Mouse (Mus musculus): ENCODE measurements around the gene Psip1. TPM values are rescaled to one million over a fixed set of nuclear protein-coding genes. Genes with fewer than 3 reads are reported as not detected.
A peak's percentile ranks its signal among the peaks of the same experiment; 100 is the strongest.

The Psip1 gene
- polyA plus RNA-seq, 1 experiment from 2014 or later = 396 TPM

- no peak for ATAC-seq (ENCODE audit: low FRiP score, low TSS enrichment)
- no peak overlapping the region for H3K4me2 ChIP-seq (ENCODE audit: low read length)
- H3K36me3 ChIP-seq (ENCODE audit: control insufficient read depth, insufficient read depth, low read length) = peaks cover 58% of the 10 kb centered on the region
Measured at GRCm38 (mm10) chr4:83423641-83424040, 62.6 kb downstream of the Psip1 start.

GRCm38 (mm10) chr4:83418781-83419180 is 67.5 kb downstream of the Psip1 start:
- H3K4me2 ChIP-seq (ENCODE audit: low read length) = peak overlapping the region; percentile 60
- peaks cover 21% of the 10 kb centered on the region for H3K36me3 ChIP-seq (ENCODE audit: control insufficient read depth, insufficient read depth, low read length)
- 74% methylated on average over 2 of the region's 2 CpGs for WGBS
- peaks cover 13% of the 10 kb centered on the region for H3K4me1 ChIP-seq (ENCODE audit: control insufficient read depth, insufficient read depth, low read length)
- 0 out of 2 replicates have a peak overlapping the region, but pooled peaks have one; percentile 13 for H3K27ac ChIP-seq (replicated peaks; ENCODE audit: low read depth, low read length)
- H3K9ac ChIP-seq (replicated peaks; ENCODE audit: low read length) = peak overlapping the region; percentile 91
- H3K27me3 ChIP-seq (ENCODE audit: control insufficient read depth, insufficient read depth, low read length) = no peaks in the 10 kb centered on the region
- no peak for ATAC-seq (ENCODE audit: low FRiP score, low TSS enrichment)
- no peaks in the 10 kb centered on the region for H3K9me3 ChIP-seq (ENCODE audit: control insufficient read depth, low read length)
- DNase-seq = no peak
- peak overlapping the region; percentile 90 for H3K4me3 ChIP-seq (replicated peaks; ENCODE audit: low read depth, low read length)

More at GRCm38 (mm10) chr4:83423641-83424040, 62.6 kb downstream of the Psip1 start:
- 98% methylated on average over 6 of the region's 6 CpGs for WGBS
- no peak for DNase-seq
- H3K9me3 ChIP-seq (ENCODE audit: control insufficient read depth, low read length) = no peaks in the 10 kb centered on the region
- no peaks in the 10 kb centered on the region for H3K27me3 ChIP-seq (ENCODE audit: control insufficient read depth, insufficient read depth, low read length)
- H3K4me1 ChIP-seq (ENCODE audit: control insufficient read depth, insufficient read depth, low read length) = peaks cover 11% of the 10 kb centered on the region
- no peak overlapping the region for H3K9ac ChIP-seq (replicated peaks; ENCODE audit: low read length)
- H3K27ac ChIP-seq (replicated peaks; ENCODE audit: low read depth, low read length) = no peak overlapping the region
- no peak overlapping the region for H3K4me3 ChIP-seq (replicated peaks; ENCODE audit: low read depth, low read length)

- Histone ChIP-seq H3K9ac (replicated peaks; ENCODE audit: low read length) (peak overlapping the region; percentile 91), H3K4me3 (replicated peaks; ENCODE audit: low read depth, low read length) (peak overlapping the region; percentile 90), H3K36me3 (ENCODE audit: control insufficient read depth, insufficient read depth, low read length) (peaks cover 12% of the 10 kb centered on the region), H3K9me3 (ENCODE audit: control insufficient read depth, low read length) (no peaks in the 10 kb centered on the region), H3K27me3 (ENCODE audit: control insufficient read depth, insufficient read depth, low read length) (no peaks in the 10 kb centered on the region), H3K4me1 (ENCODE audit: control insufficient read depth, insufficient read depth, low read length) (peaks cover 13% of the 10 kb centered on the region), H3K4me2 (ENCODE audit: low read length) (peak overlapping the region; percentile 60), H3K27ac (replicated peaks; ENCODE audit: low read depth, low read length) (peak overlapping the region; percentile 94)
- WGBS = under 1% methylated on average over 30 of the region's 30 CpGs
- peak; percentile 77; the same call in 1 of the 2 replicates for ATAC-seq (ENCODE audit: low FRiP score, low TSS enrichment)
- no peak for DNase-seq
Measured at GRCm38 (mm10) chr4:83417820-83418186, 68.5 kb downstream of the Psip1 start.

- Histone ChIP-seq H3K4me2 (ENCODE audit: low read length) (peak within 1 kb of the TSS; percentile 62), H3K27ac (replicated peaks; ENCODE audit: low read depth, low read length) (peak within 1 kb of the TSS; percentile 94), H3K9ac (replicated peaks; ENCODE audit: low read length) (peak within 1 kb of the TSS; percentile 91), H3K36me3 (ENCODE audit: control insufficient read depth, insufficient read depth, low read length) (peaks cover 8% of the 10 kb centered on the region; the same call in 1 of the 2 replicates), H3K4me1 (ENCODE audit: control insufficient read depth, insufficient read depth, low read length) (peaks cover 13% of the 10 kb centered on the region), H3K9me3 (ENCODE audit: control insufficient read depth, low read length) (no peaks in the 10 kb centered on the region), H3K27me3 (ENCODE audit: control insufficient read depth, insufficient read depth, low read length) (no peaks in the 10 kb centered on the region), H3K4me3 (replicated peaks; ENCODE audit: low read depth, low read length) (peak within 1 kb of the TSS; percentile 90)
- peak; percentile 99 for ATAC-seq (ENCODE audit: low FRiP score, low TSS enrichment)
- 2% methylated on average over 41 of the region's 41 CpGs for WGBS
- DNase-seq = peak; percentile 98
Measured at GRCm38 (mm10) chr4:83417160-83417819, 69.0 kb downstream of the Psip1 start, which contains the start of gene Snapc3. Gene Snapc3, plus strand, starts transcription at chr4:83417724.

- 79% methylated on average over 5 of the region's 5 CpGs for WGBS
- H3K36me3 ChIP-seq (ENCODE audit: control insufficient read depth, insufficient read depth, low read length) = no peaks in the 10 kb centered on the region
- no peak for DNase-seq
Measured at GRCm38 (mm10) chr4:83414241-83414824, 71.9 kb downstream of the Psip1 start.

GRCm38 (mm10) chr4:83412060-83412459 is 74.2 kb downstream of the Psip1 start:
- Histone ChIP-seq H3K9me3 (ENCODE audit: control insufficient read depth, low read length) (peaks cover 13% of the 10 kb centered on the region; the same call in 1 of the 2 replicates), H3K27ac (replicated peaks; ENCODE audit: low read depth, low read length) (no peak overlapping the region), H3K36me3 (ENCODE audit: control insufficient read depth, insufficient read depth, low read length) (no peaks in the 10 kb centered on the region), H3K4me3 (replicated peaks; ENCODE audit: low read depth, low read length) (no peak overlapping the region), H3K4me1 (ENCODE audit: control insufficient read depth, insufficient read depth, low read length) (no peaks in the 10 kb centered on the region), H3K27me3 (ENCODE audit: control insufficient read depth, insufficient read depth, low read length) (no peaks in the 10 kb centered on the region), H3K4me2 (ENCODE audit: low read length) (no peak overlapping the region), H3K9ac (replicated peaks; ENCODE audit: low read length) (no peak overlapping the region)
- ATAC-seq (ENCODE audit: low FRiP score, low TSS enrichment) (no peak), DNase-seq (no peak)
- WGBS = 82% methylated on average over 3 of the region's 3 CpGs

More at GRCm38 (mm10) chr4:83414241-83414824, 71.9 kb downstream of the Psip1 start:
- Histone ChIP-seq H3K4me1 (ENCODE audit: control insufficient read depth, insufficient read depth, low read length) (peaks cover 8% of the 10 kb centered on the region), H3K9ac (replicated peaks; ENCODE audit: low read length) (no peak overlapping the region), H3K9me3 (ENCODE audit: control insufficient read depth, low read length) (no peaks in the 10 kb centered on the region), H3K4me3 (replicated peaks; ENCODE audit: low read depth, low read length) (no peak overlapping the region), H3K4me2 (ENCODE audit: low read length) (no peak overlapping the region), H3K27ac (replicated peaks; ENCODE audit: low read depth, low read length) (no peak overlapping the region), H3K27me3 (ENCODE audit: control insufficient read depth, insufficient read depth, low read length) (no peaks in the 10 kb centered on the region)
- no peak for ATAC-seq (ENCODE audit: low FRiP score, low TSS enrichment)

- H3K4me3 ChIP-seq (replicated peaks; ENCODE audit: low read depth, low read length) = no peak overlapping the region
- H3K9me3 ChIP-seq (ENCODE audit: control insufficient read depth, low read length) = peaks cover 13% of the 10 kb centered on the region; the same call in 1 of the 2 replicates
- H3K36me3 ChIP-seq (ENCODE audit: control insufficient read depth, insufficient read depth, low read length) = no peaks in the 10 kb centered on the region
- H3K27me3 ChIP-seq (ENCODE audit: control insufficient read depth, insufficient read depth, low read length) = no peaks in the 10 kb centered on the region
- H3K4me1 ChIP-seq (ENCODE audit: control insufficient read depth, insufficient read depth, low read length) = no peaks in the 10 kb centered on the region
- DNase-seq (peak; percentile 25), ATAC-seq (ENCODE audit: low FRiP score, low TSS enrichment) (no peak)
- H3K27ac ChIP-seq (replicated peaks; ENCODE audit: low read depth, low read length) = no peak overlapping the region
- H3K4me2 ChIP-seq (ENCODE audit: low read length) = no peak overlapping the region
- WGBS = 98% methylated on average over 4 of the region's 4 CpGs
- H3K9ac ChIP-seq (replicated peaks; ENCODE audit: low read length) = no peak overlapping the region
Measured at GRCm38 (mm10) chr4:83409867-83410505, 76.3 kb downstream of the Psip1 start.

- H3K9me3 ChIP-seq (ENCODE audit: control insufficient read depth, low read length) = peaks cover 22% of the 10 kb centered on the region
- WGBS = 96% methylated on average over 6 of the region's 6 CpGs
- no peak overlapping the region for H3K9ac ChIP-seq (replicated peaks; ENCODE audit: low read length)
- H3K4me1 ChIP-seq (ENCODE audit: control insufficient read depth, insufficient read depth, low read length) = no peaks in the 10 kb centered on the region
- ATAC-seq (ENCODE audit: low FRiP score, low TSS enrichment) = no peak
- no peaks in the 10 kb centered on the region for H3K27me3 ChIP-seq (ENCODE audit: control insufficient read depth, insufficient read depth, low read length)
- H3K4me2 ChIP-seq (ENCODE audit: low read length) = no peak overlapping the region
- DNase-seq = no peak
- H3K27ac ChIP-seq (replicated peaks; ENCODE audit: low read depth, low read length) = no peak overlapping the region
- no peak overlapping the region for H3K4me3 ChIP-seq (replicated peaks; ENCODE audit: low read depth, low read length)
- no peaks in the 10 kb centered on the region for H3K36me3 ChIP-seq (ENCODE audit: control insufficient read depth, insufficient read depth, low read length)
Measured at GRCm38 (mm10) chr4:83407688-83408087, 78.6 kb downstream of the Psip1 start.
